18 mouse cellular contexts compared by ENCODE assay signal in the genomic region with DNA sequence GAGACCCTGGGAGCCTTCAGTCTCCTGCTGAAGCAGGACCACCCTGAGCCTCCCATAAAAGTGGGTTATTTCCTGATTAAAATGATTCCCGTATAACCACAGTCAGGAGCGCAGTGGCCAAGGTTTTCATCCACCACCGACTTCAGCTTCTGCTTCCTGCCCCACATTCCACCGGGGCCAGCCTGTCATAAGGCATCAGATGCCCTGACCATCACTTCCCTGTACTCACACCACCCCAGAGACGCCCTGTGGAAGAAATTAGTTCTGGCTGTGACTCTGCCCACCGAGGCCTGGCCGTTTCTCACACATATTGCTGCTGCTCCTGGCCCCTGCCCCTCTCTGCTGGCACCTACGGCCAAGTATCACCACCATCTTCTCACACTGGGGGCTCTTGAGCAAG.
"Had no signal": no experiment of that assay in that cellular context is flagged by ENCODE, and none has a peak within 500 bp of the region (broad histone marks: within the 10 kb centered on the region; RNA-seq: fewer than 3 reads in every experiment).

No protein-coding gene starts in this region.

- H3K4me2 ChIP-seq: liver, embryonic 13.5 days; midbrain, embryonic 12.5 days; neural tube, embryonic 13.5 days; stomach, embryonic 15.5 days had no signal

- H3K36me3 ChIP-seq: liver, embryonic 13.5 days; midbrain, embryonic 12.5 days; neural tube, embryonic 13.5 days had no signal

- H3K4me3 ChIP-seq: left cerebral cortex, adult 2 months; liver, embryonic 13.5 days; midbrain, embryonic 12.5 days; myocyte; neural tube, embryonic 13.5 days; stomach, embryonic 15.5 days had no signal

- H3K9me3 ChIP-seq: liver, embryonic 13.5 days; midbrain, embryonic 12.5 days; neural tube, embryonic 13.5 days; stomach, embryonic 15.5 days had no signal

- ATAC-seq: intestine, postnatal 0 days; midbrain, embryonic 16.5 days had no signal

- H3K4me1 ChIP-seq: liver, embryonic 13.5 days; midbrain, embryonic 12.5 days; neural tube, embryonic 13.5 days had no signal

- DNase-seq: kidney, adult 8-10 months; kidney, postnatal 25 days; layer of hippocampus, postnatal 36 days; liver, embryonic 13.5 days; lung, adult 2 months; lung, postnatal 14 days; lung, postnatal 4 days; right cerebral cortex, adult 18-20 months; right cerebral cortex, postnatal 14 days; right cerebral cortex, postnatal 4 days; thymus, postnatal 36 days had no signal

- H3K27me3 ChIP-seq: liver, embryonic 13.5 days; midbrain, embryonic 12.5 days; neural tube, embryonic 13.5 days; stomach, embryonic 15.5 days had no signal

- H3K27ac ChIP-seq: left cerebral cortex, adult 2 months; liver, embryonic 13.5 days; midbrain, embryonic 12.5 days; neural tube, embryonic 13.5 days; stomach, embryonic 15.5 days had no signal

- H3K9ac ChIP-seq: liver, embryonic 13.5 days; midbrain, embryonic 12.5 days; neural tube, embryonic 13.5 days; stomach, embryonic 15.5 days had no signal
